Mouse (Mus musculus): Measurements from ENCODE around the gene Ctsa.

DNA sequence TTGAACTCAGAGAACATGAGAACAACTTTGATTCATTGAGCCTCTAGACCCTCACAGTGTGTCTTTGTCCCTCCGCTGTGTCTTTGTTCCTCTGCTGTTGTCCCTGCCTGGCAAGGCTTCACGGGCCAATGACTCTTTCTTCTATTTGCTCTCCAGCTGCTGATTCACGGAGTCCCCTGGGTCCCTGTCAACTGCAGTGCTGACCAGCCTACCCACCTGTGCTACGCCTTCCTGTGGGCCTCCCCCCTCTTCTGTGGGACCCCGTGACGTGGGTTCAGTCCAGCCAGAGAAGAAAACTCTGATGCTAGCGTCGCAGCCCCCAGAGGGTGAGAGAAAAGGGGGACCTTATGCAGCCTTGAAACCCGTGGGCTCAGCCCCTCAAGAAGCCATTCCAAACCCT, 49.9 kb downstream of the Ctsa start:
- no peak for TF ChIP-seq CTCF (IDR thresholded peaks at IDR 0.05; ENCODE audit: low read depth)
- TF ChIP-seq EP300 (IDR thresholded peaks at IDR 0.05; ENCODE audit: low read depth) = no peak

Data from heart, postnatal 0 days (tissue).